Mouse (Mus musculus) liver, embryonic 13.5 days (tissue): Measurements from ENCODE around the gene Gm6377. TPM values are rescaled to one million over a fixed set of nuclear protein-coding genes. Genes with fewer than 3 reads are reported as not detected.
A peak's percentile ranks its signal among the peaks of the same experiment; 100 is the strongest.

ENCODE experiments used
- ATAC-seq: fragments of 200-750 bp; cut with Nextera tagmentation; 2 replicates; pipeline ENCODE4 v1.8.0; 2017; ENCODE audit warnings: low read depth, mild to moderate bottlenecking, moderate number of reproducible peaks, moderate library complexity
- DNase-seq: peaks from one replicate; pipeline ENCODE4 v3.0.0; 2022
- H3K27ac ChIP-seq: fragments of 300-500 bp; sonication (generic); 2 replicates; pipeline ENCODE4 v1.5.1; 2015; ENCODE audit warnings: moderate library complexity, mild to moderate bottlenecking, inconsistent platforms
- H3K27me3 ChIP-seq: fragments of 300-500 bp; sonication (generic); 2 replicates; pipeline ENCODE4 v1.6.1; 2015; ENCODE audit warnings: mild to moderate bottlenecking, inconsistent platforms
- H3K36me3 ChIP-seq: fragments of 300-500 bp; sonication (generic); 2 replicates; pipeline ENCODE4 v1.6.1; 2015; ENCODE audit warnings: mild to moderate bottlenecking, inconsistent platforms
- H3K4me1 ChIP-seq: fragments of 300-500 bp; sonication (generic); replicated peaks from 2 replicates; pipeline ENCODE4 v1.6.1; 2015; ENCODE audit warnings: inconsistent platforms
- H3K4me2 ChIP-seq: fragments of 300-500 bp; sonication (generic); 2 replicates; pipeline ENCODE4 v1.6.1; 2015; ENCODE audit warnings: inconsistent platforms, mild to moderate bottlenecking, moderate library complexity
- H3K4me3 ChIP-seq: fragments of 300-500 bp; sonication (generic); replicated peaks from 2 replicates; pipeline ENCODE4 v1.5.1; 2015; ENCODE audit warnings: mild to moderate bottlenecking, inconsistent platforms
- H3K9ac ChIP-seq: fragments of 300-500 bp; sonication (generic); 2 replicates; pipeline ENCODE4 v1.6.1; 2015; ENCODE audit warnings: mild to moderate bottlenecking, inconsistent platforms
- H3K9me3 ChIP-seq: fragments of 300-500 bp; sonication (generic); replicated peaks from 2 replicates; pipeline ENCODE4 v1.6.1; 2016; ENCODE audit warnings: inconsistent platforms
- WGBS: fragments of 180-500 bp; shearing (Covaris S2); methylation state at CpG from one replicate; pipeline ENCODE4 v1.1.7; 2015; ENCODE audit not compliant: insufficient replicate concordance; 5-methylcytosine and 5-hydroxymethylcytosine counted together
- polyA plus RNA-seq: library from polyadenylated mRNA; unstranded; fragments of >200 nt; fragmentation: Nextera tagmentation; extraction: Ambion mirVana; gene quantifications from 2 replicates; pipeline ENCODE4 v1.2.1, GENCODE M21; 2015

Gm6377 gene
- 0.24 and 0.29 TPM in 2 replicates for polyA plus RNA-seq

DNA sequence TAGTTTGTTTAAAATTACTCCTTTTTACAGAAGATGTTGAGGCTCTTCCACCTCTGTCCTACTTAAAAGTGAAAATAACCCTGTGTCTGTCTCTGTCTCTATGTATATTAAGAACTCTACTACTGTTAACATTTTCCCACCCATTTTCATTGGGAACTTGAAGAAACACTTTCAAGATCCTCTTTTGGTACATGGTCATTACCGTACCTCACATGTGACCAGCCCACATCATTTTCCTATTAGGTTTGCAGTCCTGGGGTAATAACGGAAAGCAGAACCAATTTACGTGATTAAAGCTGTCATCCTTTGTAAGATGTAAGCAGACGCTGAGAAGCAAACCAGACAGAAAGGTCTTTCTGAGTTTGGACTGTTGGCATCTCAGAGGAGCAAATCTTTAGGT, at the start of gene Gm6377:
Gene Gm6377, plus strand, starts transcription at position 289 of the 400 bp plus-strand sequence.
- Histone ChIP-seq H3K9me3 (no peaks in the 10 kb centered on the region), H3K4me3 (no peak within 1 kb of the TSS), H3K4me2 (no peak within 1 kb of the TSS), H3K36me3 (no peaks in the 10 kb centered on the region), H3K9ac (no peak within 1 kb of the TSS), H3K4me1 (no peaks in the 10 kb centered on the region), H3K27me3 (no peaks in the 10 kb centered on the region), H3K27ac (no peak within 1 kb of the TSS)
- WGBS = 64% methylated on average over 4 of the region's 4 CpGs
- ATAC-seq (no peak), DNase-seq (no peak)

- no peak overlapping the region for H3K9ac ChIP-seq
- H3K27ac ChIP-seq = no peak overlapping the region
- WGBS = 84% methylated on average over 3 of the region's 3 CpGs
- H3K4me3 ChIP-seq = no peak overlapping the region
- H3K36me3 ChIP-seq = no peaks in the 10 kb centered on the region
- H3K4me2 ChIP-seq = no peak overlapping the region
- no peaks in the 10 kb centered on the region for H3K9me3 ChIP-seq
- no peaks in the 10 kb centered on the region for H3K27me3 ChIP-seq
- no peaks in the 10 kb centered on the region for H3K4me1 ChIP-seq
- ATAC-seq (no peak), DNase-seq (no peak)
Measured at GRCm38 (mm10) chrX:109147108-109147507, 49.4 kb upstream of the Gm6377 start.

DNA sequence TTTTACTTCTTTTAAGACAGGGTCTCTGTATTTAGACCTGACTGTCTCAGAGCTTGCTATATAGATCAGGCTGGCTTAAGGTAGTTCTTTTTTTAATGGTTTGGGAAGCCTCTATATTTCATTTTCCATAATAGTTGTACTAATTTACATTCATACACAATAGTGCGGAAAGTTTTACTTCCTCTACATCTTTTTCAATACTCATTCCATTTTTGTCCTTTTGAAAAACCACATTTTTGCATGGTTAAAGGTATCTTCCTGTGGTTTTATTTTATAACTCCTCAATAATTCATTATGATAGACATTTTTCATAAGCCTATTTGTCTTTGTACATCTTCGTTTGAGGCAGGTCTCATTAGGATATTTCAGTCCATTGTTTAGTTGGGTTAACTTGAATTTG, 45.3 kb upstream of the Gm6377 start:
- WGBS = 76% methylated on average over 2 of the region's 2 CpGs
- Histone ChIP-seq H3K27me3 (no peaks in the 10 kb centered on the region), H3K9me3 (no peaks in the 10 kb centered on the region), H3K4me2 (no peak overlapping the region), H3K27ac (no peak overlapping the region), H3K4me3 (no peak overlapping the region), H3K4me1 (no peaks in the 10 kb centered on the region), H3K9ac (no peak overlapping the region), H3K36me3 (peaks cover 3% of the 10 kb centered on the region; the same call in 1 of the 2 replicates)
- ATAC-seq (no peak), DNase-seq (no peak)

DNA sequence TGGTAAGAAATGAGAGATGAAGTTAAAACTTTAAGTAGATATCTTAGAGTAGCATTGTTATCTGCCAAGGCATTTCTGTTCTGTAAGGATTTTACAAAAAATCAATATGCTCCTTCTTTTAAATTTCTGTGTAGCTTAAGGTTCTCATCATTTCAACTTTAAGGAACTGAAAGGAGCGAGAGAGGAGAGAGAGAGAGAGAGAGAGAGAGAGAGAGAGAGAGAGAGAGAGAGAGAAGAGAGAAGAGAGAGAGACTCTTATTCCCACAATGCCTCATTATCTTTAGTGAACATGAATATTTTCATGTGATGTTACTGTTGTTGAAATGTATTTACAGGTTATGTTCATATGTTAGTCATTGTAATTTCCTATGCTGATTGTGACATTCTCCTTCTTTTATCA, 36.2 kb upstream of the Gm6377 start:
- WGBS = 75% methylated on average over 1 of the region's 1 CpGs
- no peak for DNase-seq
- H3K27me3 ChIP-seq = no peaks in the 10 kb centered on the region
- H3K4me1 ChIP-seq = no peaks in the 10 kb centered on the region
- H3K4me2 ChIP-seq = no peak overlapping the region
- no peak for ATAC-seq
- H3K4me3 ChIP-seq = no peak overlapping the region
- no peaks in the 10 kb centered on the region for H3K36me3 ChIP-seq
- no peaks in the 10 kb centered on the region for H3K9me3 ChIP-seq
- no peak overlapping the region for H3K27ac ChIP-seq
- H3K9ac ChIP-seq = no peak overlapping the region

DNA sequence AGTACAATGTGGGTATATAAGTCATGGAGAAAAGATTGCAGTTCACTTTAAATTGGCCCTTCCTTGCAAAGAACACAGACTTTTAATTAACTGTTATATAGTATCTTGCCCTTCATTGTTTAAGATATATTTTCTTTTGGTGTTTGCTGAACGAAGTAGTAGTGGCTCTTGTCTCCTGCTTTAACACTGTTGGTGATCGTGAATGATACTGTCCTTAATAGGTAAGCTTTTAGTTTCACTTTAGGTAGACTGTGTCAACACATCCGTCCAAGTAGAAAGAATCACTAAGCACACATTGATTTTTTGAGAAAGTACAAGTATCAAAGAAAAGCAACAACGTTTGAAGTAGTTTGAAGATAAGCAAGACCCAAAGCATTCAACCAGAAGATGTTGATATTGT, 35.7 kb upstream of the Gm6377 start:
- no peaks in the 10 kb centered on the region for H3K9me3 ChIP-seq
- DNase-seq (no peak), ATAC-seq (no peak)
- WGBS = 45% methylated on average over 4 of the region's 4 CpGs
- H3K27me3 ChIP-seq = no peaks in the 10 kb centered on the region
- no peak overlapping the region for H3K4me3 ChIP-seq
- H3K27ac ChIP-seq = no peak overlapping the region
- H3K4me2 ChIP-seq = no peak overlapping the region
- H3K36me3 ChIP-seq = no peaks in the 10 kb centered on the region
- H3K9ac ChIP-seq = no peak overlapping the region
- no peaks in the 10 kb centered on the region for H3K4me1 ChIP-seq

- no peaks in the 10 kb centered on the region for H3K4me1 ChIP-seq
- no peaks in the 10 kb centered on the region for H3K36me3 ChIP-seq
- H3K9ac ChIP-seq = no peak overlapping the region
- H3K4me3 ChIP-seq = no peak overlapping the region
- no peaks in the 10 kb centered on the region for H3K9me3 ChIP-seq
- 51% methylated on average over 2 of the region's 2 CpGs for WGBS
- H3K27me3 ChIP-seq = no peaks in the 10 kb centered on the region
- H3K4me2 ChIP-seq = no peak overlapping the region
- no peak for ATAC-seq
- H3K27ac ChIP-seq = no peak overlapping the region
- DNase-seq = no peak
Measured at GRCm38 (mm10) chrX:109175038-109175437, 21.5 kb upstream of the Gm6377 start.

GRCm38 (mm10) chrX:109175470-109175869, 21.1 kb upstream of the Gm6377 start:
- WGBS = 44% methylated on average over 3 of the region's 3 CpGs
- no peak for DNase-seq

GRCm38 (mm10) chrX:109184706-109185478, 11.7 kb upstream of the Gm6377 start:
- no peaks in the 10 kb centered on the region for H3K4me1 ChIP-seq
- no peak overlapping the region for H3K4me3 ChIP-seq
- H3K9ac ChIP-seq = no peak overlapping the region
- no peaks in the 10 kb centered on the region for H3K27me3 ChIP-seq
- no peak overlapping the region for H3K4me2 ChIP-seq
- H3K27ac ChIP-seq = no peak overlapping the region
- no peak for DNase-seq
- no peaks in the 10 kb centered on the region for H3K36me3 ChIP-seq
- 49% methylated on average over 4 of the region's 4 CpGs for WGBS
- no peak for ATAC-seq
- H3K9me3 ChIP-seq = no peaks in the 10 kb centered on the region

More at GRCm38 (mm10) chrX:109175470-109175869, 21.1 kb upstream of the Gm6377 start:
- H3K9me3 ChIP-seq = no peaks in the 10 kb centered on the region
- H3K27me3 ChIP-seq = no peaks in the 10 kb centered on the region
- no peak overlapping the region for H3K9ac ChIP-seq
- no peak overlapping the region for H3K27ac ChIP-seq
- H3K4me3 ChIP-seq = no peak overlapping the region
- H3K4me1 ChIP-seq = no peaks in the 10 kb centered on the region
- H3K36me3 ChIP-seq = no peaks in the 10 kb centered on the region
- no peak for ATAC-seq
- no peak overlapping the region for H3K4me2 ChIP-seq

DNA sequence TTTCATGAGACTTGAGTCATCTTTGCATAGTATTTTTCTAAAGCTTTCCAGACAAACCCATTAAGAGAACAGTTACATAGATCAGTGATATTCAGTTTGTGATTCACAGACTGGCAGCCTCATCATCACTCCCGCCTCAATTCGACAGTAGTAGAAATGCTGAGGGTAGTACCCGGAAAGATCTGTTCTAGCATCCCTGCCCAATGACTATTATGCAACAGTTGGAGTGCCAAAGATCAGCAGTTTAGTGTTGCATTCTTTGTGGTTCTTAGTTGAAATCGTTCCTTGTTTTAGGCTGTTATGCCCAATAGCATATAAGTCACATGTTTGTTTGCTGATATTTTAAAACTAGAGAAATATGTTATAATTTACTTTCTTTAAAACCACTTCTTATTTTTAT, 6.9 kb upstream of the Gm6377 start:
- no peak for ATAC-seq
- DNase-seq = no peak
- no peak overlapping the region for H3K4me2 ChIP-seq
- H3K9me3 ChIP-seq = no peaks in the 10 kb centered on the region
- H3K36me3 ChIP-seq = no peaks in the 10 kb centered on the region
- no peak overlapping the region for H3K27ac ChIP-seq
- H3K4me3 ChIP-seq = no peak overlapping the region
- 67% methylated on average over 4 of the region's 4 CpGs for WGBS
- no peaks in the 10 kb centered on the region for H3K4me1 ChIP-seq
- H3K27me3 ChIP-seq = no peaks in the 10 kb centered on the region
- H3K9ac ChIP-seq = no peak overlapping the region

DNA sequence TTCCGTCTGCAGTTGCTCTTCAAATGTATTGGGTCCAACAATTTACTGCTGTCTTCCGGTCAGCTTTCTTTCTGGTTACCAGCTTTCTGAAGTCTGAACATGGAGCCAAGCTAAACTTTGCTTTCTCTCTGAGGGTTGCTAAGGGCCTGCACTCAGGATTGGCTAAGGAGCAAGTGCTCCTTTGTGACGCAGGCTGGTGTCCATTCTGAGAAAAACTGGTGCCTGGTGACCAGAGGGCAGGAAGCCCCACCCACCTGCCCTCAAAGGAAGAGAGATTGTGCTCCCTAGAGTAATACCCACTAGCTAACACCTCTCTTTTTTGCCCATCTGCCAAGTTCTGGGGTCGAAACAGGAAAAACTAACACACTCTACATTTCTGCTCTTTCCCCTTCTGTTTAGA, 5.6 kb upstream of the Gm6377 start:
- Histone ChIP-seq H3K27me3 (no peaks in the 10 kb centered on the region), H3K4me3 (no peak overlapping the region), H3K9ac (no peak overlapping the region), H3K4me2 (no peak overlapping the region), H3K9me3 (no peaks in the 10 kb centered on the region), H3K36me3 (no peaks in the 10 kb centered on the region), H3K4me1 (no peaks in the 10 kb centered on the region), H3K27ac (no peak overlapping the region)
- DNase-seq (no peak), ATAC-seq (no peak)
- 42% methylated on average over 4 of the region's 4 CpGs for WGBS

DNA sequence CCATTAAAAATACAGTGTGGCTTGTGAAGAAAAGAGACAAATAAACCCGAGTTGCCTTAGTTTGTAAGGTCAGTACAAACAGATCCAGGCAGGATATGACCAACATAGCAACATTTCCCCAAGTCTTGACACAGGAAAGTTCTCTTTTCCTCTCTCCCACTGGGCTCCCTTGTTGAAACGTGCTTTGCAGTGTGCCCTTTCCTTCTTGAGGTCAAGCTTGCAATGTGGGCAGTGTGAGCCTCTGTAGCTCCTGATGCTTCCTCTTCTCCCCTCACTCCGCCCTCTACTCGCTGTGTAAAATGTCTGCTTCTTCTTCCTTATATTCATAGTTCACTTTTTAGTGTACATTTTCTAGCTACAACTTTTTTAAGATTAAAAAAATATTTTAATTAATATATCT, 5.1 kb upstream of the Gm6377 start:
- Histone ChIP-seq H3K9me3 (no peaks in the 10 kb centered on the region), H3K4me3 (no peak overlapping the region), H3K4me2 (no peak overlapping the region), H3K27me3 (no peaks in the 10 kb centered on the region), H3K4me1 (no peaks in the 10 kb centered on the region), H3K9ac (no peak overlapping the region), H3K27ac (no peak overlapping the region), H3K36me3 (no peaks in the 10 kb centered on the region)
- ATAC-seq (peak; percentile 34; the same call in 1 of the 2 replicates), DNase-seq (no peak)
- 35% methylated on average over 4 of the region's 4 CpGs for WGBS

GRCm38 (mm10) chrX:109207843-109208242, 11.3 kb downstream of the Gm6377 start:
- ATAC-seq (no peak), DNase-seq (no peak)
- Histone ChIP-seq H3K27me3 (no peaks in the 10 kb centered on the region), H3K4me2 (no peak overlapping the region), H3K9ac (no peak overlapping the region), H3K36me3 (no peaks in the 10 kb centered on the region), H3K4me3 (no peak overlapping the region), H3K27ac (no peak overlapping the region), H3K9me3 (no peaks in the 10 kb centered on the region), H3K4me1 (no peaks in the 10 kb centered on the region)
